Mouse (Mus musculus): ENCODE results near the gene Mtfr1l.

Mtfr1l gene

DNA sequence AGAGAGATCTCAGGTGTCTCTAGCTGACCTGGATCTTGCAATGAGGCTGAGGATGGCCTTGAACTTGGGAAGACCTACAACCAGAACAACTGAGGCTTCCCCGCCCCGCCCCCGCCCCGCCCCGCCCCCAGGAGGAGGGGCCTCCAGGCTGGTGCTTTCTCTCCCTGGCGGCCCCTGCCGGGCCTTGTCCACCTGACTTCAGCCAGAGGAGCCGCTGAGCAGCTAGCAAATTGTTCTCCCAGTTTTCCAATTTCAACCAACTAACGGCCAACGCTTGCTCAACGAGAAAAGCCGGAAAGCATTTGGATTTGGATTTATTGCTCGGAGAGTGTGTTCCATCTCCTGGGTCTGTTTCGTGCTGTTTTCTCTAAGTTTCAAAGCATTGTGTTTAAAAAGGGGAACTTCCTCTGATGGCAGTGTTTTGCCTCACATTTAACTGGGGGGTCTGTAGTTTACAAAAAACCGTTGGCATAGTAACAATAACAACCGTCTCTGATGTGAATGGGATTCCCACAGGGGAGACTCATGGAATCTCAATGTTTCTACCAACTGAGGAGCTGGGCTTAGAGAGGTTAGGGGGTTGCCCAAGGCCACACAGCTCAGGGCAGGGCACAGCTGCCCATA, 22.6 kb upstream of the Mtfr1l start:
- DNase-seq: no peak

DNA sequence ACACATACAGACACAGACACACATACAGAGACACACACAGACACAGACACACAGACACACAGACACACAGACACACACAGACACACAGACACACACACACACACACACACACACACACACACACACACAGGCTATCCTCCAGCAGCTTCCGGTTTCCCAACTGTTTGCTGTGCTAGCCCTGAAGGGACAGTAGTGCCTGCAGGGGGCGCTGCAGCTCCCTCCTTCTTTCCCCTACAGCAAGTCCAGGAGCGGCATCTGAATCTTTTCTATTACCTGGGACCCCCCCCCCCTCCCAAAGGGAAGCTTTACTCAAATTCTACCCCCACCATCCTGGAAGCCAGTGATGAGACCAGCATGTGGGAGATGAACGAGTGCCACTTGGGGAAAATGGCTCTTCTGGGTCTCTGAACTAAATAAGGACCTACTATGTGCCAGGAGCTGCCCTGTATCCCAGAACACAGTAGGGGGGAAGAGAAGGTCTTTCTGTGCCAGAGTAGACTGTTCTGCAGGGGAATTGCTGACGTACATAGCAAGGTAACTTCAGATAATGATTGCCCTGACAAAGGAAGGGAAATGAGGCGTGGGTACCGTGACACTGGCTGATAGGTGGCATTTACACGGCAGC, 20.9 kb upstream of the Mtfr1l start:
- DNase-seq: peak; percentile 79 to 87

DNA sequence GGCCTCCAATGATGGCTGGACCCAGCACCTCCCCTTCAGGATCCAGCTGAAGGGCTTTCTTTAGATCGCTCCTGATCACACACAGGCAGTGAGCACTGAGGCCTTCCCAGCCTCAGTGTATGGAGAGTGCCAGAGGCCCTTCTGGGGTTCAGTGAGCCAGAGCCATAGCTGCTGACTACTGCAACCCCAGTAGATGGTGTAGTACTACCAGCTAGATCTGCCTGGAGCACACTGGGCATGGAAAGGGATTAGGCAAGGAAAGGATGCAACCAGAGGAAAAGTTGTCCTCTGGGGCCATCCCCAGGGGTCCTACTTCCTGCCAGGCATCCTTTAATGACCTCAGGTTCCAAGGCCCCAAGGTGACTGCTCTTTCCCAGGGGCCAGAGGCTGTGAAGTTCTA, 18.4 kb upstream of the Mtfr1l start:
- DNase-seq: peak in 1 of 2 experiments; percentile 52

DNA sequence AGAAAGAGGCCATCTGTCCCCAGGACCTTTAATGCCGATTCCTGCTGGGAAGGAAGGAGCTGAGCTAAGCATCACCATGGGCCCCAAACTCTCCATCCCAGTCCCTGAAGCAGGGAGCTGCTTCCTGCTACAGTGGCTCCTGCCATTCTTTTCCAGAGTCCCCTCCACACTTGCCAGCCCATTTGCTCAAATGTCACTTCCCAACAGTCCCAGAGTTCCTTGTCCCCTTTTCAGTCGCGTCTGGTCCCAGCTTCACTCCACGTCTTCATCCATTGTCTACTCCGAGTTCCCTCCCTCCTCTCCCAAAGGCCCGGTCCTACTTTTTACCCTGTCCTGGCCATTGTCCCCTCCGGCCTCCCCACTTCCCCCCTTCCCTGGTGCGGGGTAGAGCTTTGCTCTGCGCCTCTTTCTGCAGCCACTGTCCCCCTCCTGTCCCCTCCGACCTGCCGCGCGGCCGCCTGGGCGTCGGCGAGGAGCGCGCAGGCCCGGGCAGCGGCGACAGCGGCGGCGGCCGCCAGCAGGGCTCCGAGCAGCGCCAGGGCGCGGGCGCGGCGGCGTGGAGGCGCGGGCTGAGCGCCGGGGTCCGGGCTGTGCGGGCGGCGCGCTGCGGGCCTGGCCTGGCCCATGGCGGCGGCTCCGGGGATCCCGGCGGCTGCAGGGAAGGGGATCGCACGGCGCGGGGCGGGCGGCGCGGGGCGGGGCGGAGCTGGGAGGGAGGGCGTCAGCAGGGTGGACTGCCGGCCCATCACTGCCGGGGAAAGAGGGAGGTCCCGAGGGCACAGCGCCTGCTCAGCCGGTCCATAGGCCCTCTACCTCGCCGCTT, 16.5 kb upstream of the Mtfr1l start, which contains the start of gene Selenon:
Selenon (minus strand) TSS at position 673 of the 823 bp plus-strand sequence.
- peak; percentile 75 to 88 for DNase-seq

DNA sequence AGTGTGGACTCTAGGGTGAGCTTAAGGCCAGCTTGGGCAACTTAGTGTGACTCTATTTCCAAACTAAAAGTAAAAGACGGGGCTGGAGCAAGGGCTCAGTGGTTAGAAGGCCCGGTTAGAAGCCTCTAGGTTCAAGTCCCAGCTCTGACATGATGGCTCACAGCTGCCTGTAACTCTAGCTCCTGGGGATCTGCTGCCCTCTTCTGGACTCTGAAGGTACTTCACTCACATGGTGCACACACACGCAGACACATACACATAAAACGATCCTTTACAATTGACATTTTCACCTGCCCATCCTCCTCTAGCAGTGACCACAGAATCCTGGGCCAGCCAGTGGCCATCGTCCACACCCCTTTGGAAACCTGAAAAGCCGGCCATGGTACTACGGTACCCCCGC, 14.7 kb upstream of the Mtfr1l start:
- peak; percentile 30 to 43 for DNase-seq

DNA sequence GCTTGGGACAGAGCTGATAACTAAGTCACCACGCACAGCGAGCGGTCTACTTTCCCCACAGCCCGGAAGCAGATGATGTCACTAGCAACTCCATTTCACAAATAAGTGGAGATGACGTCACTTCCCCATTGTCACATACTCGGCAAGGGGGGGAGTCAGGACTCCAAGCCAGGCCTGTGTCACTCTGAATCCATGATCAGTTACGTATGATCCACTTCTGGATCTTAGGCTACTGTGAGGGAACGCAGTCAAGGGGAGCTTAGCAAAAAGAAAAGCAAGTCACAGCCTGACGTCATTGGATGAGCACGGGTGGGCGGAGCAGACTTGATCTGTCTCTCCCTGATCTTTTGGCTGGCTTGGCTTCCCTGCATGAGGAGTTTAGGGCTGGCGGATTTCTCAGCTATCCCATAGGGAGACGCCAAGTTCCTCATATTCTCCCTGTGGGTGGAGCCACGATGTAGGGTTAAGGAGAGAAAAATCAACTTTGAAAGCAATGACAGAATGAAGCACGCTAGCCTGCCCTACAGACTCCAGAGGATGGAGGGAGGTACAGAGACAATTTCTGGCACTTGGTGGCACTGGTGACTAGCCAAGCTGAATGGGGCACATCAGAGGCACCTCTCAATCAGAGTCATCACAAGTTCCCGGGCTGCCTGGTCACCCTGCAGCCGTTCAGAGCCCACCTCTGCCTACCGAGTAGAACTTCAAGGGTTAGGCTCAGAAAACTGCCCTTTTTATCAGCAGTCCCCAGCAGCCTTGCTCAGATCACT, 13.2 kb upstream of the Mtfr1l start:
- DNase-seq: peak in 1 of 2 experiments; percentile 55

DNA sequence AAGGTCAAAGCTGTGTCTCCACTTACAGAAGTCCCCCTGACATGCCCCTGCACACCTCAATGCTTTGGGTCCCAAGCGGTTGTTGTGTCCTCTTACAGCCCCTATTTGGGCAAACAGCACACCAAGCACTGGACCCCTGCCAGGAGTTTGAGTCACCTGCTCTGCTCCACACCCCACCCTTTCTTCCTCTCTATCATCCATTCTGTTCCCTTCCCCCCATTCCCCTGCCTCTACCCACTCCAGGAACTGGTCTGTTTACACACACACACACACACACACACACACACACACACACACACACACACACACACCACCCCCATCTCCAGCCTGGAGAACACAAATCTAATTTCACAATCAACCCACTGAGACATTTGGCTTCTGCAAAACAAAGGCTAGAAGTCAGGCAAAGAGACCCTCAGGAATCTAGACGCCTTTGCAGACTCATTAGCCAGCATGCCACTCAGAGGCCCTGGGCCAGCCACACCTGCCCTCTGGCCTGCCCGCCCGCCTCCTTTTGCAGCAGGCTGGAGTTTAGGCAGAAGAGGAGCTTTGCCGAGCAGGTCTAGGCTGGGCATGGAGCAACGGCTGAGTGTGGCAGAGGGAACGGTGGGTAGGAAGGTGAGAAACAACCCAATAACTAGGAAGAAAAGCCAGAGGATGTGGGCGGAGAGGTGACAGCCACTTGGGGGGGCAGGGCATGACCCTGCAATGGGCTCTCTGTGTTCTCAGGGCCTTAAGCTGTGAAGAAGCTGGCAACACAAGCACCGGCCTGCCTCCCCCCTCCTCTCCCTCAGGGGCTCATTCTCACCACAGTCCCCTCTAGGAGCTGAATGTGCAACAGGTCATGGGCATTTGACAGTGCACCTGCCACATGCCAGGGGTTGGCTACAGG, 11.9 kb upstream of the Mtfr1l start:
- DNase-seq: peak; percentile 65

DNA sequence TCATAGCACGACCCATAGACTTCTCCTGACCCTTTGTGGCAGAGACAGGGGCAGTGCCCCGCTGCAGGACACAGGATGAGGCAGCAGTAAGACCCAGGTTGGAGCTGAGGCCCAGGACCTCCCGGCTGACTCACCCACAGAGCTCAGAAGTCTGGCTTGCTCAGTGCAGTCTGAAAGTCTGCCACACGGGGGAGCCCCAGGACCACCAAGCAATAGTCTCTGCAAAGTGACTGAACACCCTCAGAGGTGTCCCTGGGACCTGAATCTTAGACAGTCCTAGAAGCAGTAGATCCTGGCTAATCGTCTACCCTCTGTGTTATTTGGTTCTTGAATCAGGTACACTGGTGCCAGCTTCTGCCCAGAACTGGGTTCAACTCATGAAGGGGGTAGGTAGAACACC, 8.1 kb upstream of the Mtfr1l start:
- peak; percentile 96 to 97 for DNase-seq

DNA sequence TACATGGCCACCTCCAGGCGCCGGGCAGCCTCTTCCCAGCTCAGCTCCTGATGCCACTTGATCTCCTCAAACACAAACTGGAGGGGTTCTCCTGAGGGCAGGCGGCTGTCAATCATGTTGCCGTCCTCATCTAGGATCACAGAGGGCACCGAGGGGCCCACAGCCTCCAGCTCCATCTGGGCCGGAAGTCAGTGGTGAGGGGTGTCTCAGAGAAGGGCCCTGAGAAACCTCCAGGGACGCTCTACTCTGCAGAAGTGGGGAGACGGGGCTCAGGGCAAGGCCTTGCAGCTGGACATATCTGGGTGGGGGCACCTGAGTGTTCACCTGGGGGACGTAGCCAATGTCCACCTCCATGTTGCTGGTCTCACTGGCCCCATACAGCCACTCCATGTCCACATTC, 7.5 kb upstream of the Mtfr1l start:
- DNase-seq: peak in 1 of 2 experiments; percentile 12

DNA sequence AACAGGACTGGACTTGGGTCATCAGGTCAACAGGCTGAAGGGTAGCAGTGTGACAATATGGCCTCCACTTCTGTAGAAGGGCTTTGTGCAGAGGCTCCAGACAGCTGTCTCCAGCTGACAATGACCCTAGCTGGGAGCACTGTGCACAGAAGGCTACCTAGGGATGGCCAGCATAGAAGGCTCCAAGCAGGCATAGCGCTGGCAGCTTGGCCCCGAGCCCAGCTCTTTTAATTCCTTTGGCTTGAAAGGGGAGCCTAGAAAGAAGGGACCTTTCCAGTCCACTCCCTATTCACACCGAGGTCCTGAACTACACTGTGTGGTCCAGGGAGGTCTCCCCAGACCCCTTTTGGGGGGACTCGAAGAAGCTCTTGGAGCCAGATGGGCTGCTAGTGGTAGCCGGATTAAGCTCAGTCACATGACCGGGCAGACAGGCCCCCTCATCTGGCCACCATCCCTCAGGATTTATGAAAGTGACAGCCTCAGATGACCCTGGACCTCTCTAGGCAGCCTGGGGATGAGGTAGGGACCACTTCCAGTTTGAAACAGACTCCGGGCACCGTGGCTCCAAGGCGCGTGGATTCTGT, 3.9 kb upstream of the Mtfr1l start:
- peak; percentile 72 to 73 for DNase-seq

DNA sequence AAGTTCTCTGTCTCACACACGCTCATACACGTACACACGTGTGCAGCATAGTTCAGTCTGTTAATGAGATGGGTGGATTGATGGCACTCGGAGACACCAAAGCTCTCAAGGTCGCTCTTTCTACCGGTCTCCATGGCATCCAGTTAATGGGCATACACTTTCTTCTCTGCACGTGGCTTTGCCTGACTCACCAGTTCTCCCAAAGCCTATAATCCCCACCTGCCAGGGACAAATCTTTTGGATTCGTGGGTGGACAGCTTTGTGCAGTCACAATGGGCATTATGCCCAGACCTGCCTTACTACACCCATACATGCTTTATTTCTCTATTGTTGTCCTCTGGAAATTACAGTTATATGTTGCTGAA, 582 bp upstream of the Mtfr1l start:
- peak; percentile 40 to 52 for DNase-seq

DNA sequence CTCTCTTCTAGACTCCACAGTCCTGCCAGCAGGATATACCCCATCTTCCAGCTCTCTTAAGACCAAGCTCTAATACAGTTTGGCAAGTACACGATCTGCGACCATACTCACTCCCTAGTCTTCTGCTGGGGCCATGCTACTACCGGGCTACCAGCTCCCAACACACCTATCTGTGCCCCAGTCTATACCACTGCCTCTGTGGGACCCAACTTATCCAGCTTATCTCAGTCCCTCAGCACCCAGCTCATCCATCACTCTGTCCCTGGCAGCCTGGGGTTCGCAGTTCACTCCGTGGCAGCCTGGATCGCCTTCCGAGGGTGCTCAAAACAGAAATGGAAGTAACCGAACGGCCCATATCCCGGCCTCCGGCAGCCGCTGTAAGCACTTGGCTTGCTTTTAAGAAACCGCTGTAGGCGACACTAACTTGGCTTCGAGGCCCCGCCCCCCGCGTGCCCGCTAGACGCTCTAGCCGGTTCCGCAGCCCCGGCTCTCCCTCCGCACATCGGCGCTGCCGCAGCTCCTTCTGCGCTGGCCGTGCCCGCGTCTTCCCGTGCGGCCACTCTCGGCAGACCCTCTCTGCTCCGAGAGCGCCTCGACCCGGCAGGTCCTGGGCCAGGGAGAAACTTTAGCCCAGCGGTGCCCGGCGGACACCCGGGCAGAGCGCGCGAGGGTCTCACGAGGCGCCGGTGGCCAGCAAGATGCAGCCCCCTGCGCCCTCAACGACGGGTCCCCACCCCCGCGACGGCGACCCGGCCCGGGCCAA, 882 bp downstream of the Mtfr1l start:
- peak; percentile 72 to 74 for DNase-seq

DNA sequence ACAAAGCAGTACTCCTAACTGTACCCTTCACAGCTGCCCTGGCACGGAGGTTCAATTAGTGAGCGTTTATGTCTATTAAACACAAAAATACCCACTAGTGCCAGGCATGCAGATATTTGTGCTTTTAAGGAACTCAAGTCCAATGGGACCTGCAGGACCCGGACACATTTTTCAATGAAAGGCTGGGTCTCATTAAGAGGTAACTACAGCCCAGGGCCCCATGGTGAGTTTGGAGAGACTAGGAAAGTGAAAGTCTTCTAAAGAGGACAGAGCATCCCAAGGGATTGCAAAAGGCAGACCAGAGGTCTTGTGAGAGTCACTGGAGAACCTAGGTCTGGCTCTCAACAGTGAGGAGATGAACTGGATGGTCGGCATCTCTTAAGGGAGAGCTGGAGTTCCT, 1.8 kb downstream of the Mtfr1l start:
- DNase-seq: no peak

DNA sequence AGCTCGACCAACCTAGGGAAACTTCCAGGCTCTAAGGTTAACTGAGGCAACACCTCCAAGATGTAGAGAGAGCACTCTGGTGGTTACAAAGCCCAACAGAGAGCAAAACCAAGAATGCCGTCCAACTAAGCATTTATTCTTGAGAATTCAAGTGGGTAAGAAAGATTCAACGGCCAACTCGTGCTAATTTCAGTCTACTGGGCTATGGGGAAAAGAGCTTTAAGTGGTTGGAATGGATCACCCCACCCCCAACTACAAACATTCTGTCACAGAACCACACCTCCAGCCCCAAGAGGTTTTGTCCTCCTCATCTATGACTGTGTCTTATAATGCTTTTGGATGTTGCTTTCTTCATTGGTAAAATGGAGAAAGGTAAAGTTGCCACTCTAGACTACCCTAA, 2.3 kb downstream of the Mtfr1l start:
- DNase-seq: no peak

DNA sequence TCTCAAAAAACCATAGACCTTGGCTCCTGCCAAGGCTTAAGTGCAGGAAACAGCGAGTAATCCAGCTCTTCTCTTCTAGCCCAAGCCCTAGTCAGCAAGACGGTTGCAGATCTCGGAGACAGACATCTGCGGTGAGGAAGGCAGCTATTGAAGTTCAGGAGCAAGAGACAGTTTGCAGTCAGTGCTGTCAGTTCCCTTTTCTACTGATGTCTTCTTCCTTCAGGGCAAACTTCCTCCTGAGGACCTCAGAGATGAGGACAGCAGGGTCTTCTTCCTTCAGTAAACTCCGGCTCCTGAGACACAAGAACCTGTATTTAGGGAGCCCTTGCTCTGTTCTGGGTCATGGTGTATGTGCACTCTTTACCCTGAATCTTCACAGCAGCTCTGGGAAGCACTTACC, 9.0 kb downstream of the Mtfr1l start:
- DNase-seq: no peak

DNA sequence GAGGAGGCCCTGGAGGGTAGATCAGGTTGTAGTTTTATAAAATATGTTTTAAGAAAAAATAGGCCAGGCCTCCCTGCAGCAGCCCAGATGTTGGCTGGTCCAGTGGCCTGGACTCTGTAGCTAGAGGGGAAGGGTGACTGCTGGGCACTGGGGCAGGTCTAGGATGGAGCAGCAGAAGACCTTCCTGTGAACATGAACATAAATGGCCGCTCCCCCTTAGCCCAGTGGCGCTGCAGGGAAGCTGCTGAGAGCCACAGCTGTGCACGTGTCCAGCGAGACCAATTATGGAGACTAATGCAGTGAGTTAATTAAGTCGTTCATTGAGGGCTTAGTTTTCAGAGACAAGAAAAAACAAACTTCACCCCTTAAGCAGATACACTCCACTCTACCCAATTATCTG, 9.4 kb downstream of the Mtfr1l start:
- no peak for DNase-seq

DNA sequence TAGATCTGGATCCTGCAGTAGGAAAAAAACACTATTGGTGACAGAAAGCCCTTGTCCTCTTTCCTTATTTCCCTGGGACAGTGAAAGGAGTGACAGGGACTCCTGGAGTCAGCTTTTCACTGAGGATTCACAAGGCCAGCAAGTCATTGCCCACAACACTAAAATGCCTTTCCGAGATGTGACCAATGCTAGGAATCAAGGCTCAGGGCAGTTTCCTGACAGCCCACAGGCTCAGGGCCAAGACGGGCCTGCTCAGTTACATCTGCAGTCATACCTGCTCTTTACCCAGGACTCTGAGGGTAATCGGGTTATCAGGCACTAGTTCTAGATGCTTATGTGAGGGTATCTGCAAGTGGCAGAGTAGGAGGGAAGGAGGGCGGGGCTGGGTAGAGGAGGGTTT, 11.7 kb downstream of the Mtfr1l start:
- no peak for DNase-seq

DNA sequence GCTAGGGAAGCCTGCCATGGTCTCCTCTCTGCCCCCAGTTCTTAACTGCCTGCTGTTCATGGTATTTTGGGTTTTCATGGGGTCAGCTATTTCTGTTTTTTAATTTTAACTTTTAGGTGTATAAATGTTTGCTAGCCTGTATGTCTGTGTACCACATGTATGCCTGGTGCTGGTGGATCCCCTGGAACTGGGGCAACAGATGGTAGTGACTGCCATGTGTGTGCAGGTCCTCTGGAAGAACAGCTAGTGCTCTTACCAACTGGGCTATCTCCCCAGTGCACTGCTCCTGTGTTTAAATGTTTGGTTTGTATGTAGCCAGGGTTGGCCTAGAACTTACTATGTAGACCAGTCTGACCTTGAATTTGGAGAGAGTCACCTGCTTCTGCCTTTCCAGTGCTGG, 15.9 kb downstream of the Mtfr1l start:
- DNase-seq: no peak

DNA sequence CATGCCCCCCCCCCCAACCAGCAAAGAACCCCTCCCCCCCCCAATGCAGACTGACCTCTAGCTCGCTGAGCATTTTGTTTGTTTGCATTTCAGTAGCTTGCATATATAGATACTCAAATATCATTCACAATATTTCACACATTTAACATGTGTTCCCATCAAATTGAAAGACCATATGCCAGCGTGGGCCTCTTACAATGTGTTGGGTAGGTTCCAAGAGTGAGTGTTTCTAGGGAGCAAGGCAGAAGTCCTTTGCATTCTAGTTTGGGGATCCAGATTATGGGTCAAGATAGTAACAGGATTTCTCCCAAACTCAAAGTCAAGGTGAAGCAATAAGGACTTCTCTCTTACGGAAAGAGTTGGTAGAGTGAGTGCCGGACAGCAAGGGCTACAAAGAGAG, 16.6 kb downstream of the Mtfr1l start:
- DNase-seq: no peak

DNA sequence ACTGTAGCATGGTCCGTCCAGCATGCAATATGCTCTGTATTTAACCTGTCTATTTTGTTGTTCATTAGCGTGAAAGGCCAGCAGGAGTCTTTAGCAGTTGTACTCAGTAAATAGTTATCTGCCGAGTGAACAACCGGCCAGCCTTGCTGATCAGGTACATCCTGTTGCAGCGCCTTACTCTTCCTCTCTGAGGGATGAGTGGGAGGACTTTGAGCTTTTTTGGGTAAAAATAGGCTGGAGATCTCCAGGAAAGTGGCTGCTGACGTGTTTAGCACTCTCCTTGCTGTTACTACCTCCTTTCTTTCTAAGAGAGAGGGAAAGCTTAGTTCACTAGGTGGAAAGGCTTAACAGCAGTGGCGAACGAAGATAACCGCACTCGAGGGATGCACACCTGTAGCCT, 17.5 kb downstream of the Mtfr1l start:
- no peak for DNase-seq

DNA sequence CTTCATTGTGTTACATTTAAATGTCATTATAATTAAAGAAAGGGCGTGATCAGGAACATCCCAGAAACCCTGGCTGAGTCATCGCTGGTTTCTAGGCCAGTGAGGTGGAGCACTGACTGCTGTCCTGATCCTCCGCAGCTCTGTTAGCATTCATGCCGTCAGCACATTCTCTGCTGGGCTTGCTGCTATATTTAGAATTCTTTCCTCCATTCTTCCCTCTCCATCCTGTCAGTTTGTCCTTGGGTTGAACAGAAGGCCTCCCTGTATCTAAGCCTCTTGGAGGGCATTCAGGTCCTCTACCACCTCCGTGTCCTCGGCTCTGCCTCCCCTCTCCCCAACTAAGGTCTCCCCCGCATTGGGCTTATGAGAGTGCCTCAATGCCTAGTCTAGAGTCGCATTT, 18.2 kb downstream of the Mtfr1l start:
- DNase-seq: no peak
